Mouse (Mus musculus) layer of hippocampus, adult 2 months (tissue): ENCODE data around the gene Tmem206. TPM values are rescaled to one million over a fixed set of nuclear protein-coding genes. Genes with fewer than 3 reads are reported as not detected.

Experiments
- DNase-seq, 2 experiments: peaks; one replicate each; pipeline ENCODE4 v3.0.0; 2022; ENCODE audit warnings: low spot score in 2 of 2
- H3K27ac ChIP-seq: fragments of 200-600 bp; 2 replicates; pipeline ENCODE4 v1.8.1; 2022
- H3K4me3 ChIP-seq: fragments of 200-600 bp; 2 replicates; pipeline ENCODE4 v1.8.1; 2022; ENCODE audit warnings: mild to moderate bottlenecking
- CTCF ChIP-seq: fragments of 200-600 bp; conservative IDR thresholded peaks from 2 replicates; pipeline ENCODE4 v1.8.1; 2022; ENCODE audit warnings: antibody characterized with exemption, mild to moderate bottlenecking, moderate library complexity
- total RNA-seq, 2 experiments: library from RNA; stranded (reverse); gene quantifications; 2 replicates each; pipeline ENCODE4 v1.2.3; 2021

Gene Tmem206
- total RNA-seq, 2 experiments from 2014 or later: 8.0 to 8.7 TPM

- no peak overlapping the region for H3K27ac ChIP-seq
- no peak for TF ChIP-seq CTCF
- no peak for DNase-seq
- H3K4me3 ChIP-seq: no peak overlapping the region
Measured at GRCm38 (mm10) chr1:191348996-191349395, 23.3 kb downstream of the Tmem206 start.

GRCm38 (mm10) chr1:191349486-191350037 is 23.9 kb downstream of the Tmem206 start:
- no peak for TF ChIP-seq CTCF
- Histone ChIP-seq H3K27ac (no peak overlapping the region), H3K4me3 (no peak overlapping the region)
- no peak for DNase-seq

- H3K27ac ChIP-seq: no peak overlapping the region
- TF ChIP-seq CTCF: no peak
Measured at GRCm38 (mm10) chr1:191350355-191350754, 24.6 kb downstream of the Tmem206 start.

GRCm38 (mm10) chr1:191352786-191353488 is 27.2 kb downstream of the Tmem206 start:
- peak; percentile 80 for TF ChIP-seq CTCF
- Histone ChIP-seq H3K27ac (peak overlapping the region; percentile 68), H3K4me3 (no peak overlapping the region)
- DNase-seq: peak; percentile 48 to 58

More at GRCm38 (mm10) chr1:191350355-191350754, 24.6 kb downstream of the Tmem206 start:
- DNase-seq: no peak
- H3K4me3 ChIP-seq: no peak overlapping the region

GRCm38 (mm10) chr1:191353836-191354235 is 28.1 kb downstream of the Tmem206 start:
- Histone ChIP-seq H3K4me3 (no peak overlapping the region), H3K27ac (no peak overlapping the region)
- TF ChIP-seq CTCF: no peak
- no peak for DNase-seq

- no peak for TF ChIP-seq CTCF
- no peak overlapping the region for H3K27ac ChIP-seq
- no peak for DNase-seq
- no peak overlapping the region for H3K4me3 ChIP-seq
Measured at GRCm38 (mm10) chr1:191356936-191357335, 31.2 kb downstream of the Tmem206 start.

GRCm38 (mm10) chr1:191359478-191359877 is 33.8 kb downstream of the Tmem206 start:
- no peak for TF ChIP-seq CTCF

GRCm38 (mm10) chr1:191362412-191362811 is 36.7 kb downstream of the Tmem206 start:
- no peak for DNase-seq
- no peak for TF ChIP-seq CTCF
- H3K4me3 ChIP-seq: no peak overlapping the region
- no peak overlapping the region for H3K27ac ChIP-seq

More at GRCm38 (mm10) chr1:191359478-191359877, 33.8 kb downstream of the Tmem206 start:
- Histone ChIP-seq H3K4me3 (no peak overlapping the region), H3K27ac (no peak overlapping the region)
- no peak for DNase-seq

GRCm38 (mm10) chr1:191364477-191364876 is 38.8 kb downstream of the Tmem206 start:
- TF ChIP-seq CTCF: peak; percentile 77
- H3K27ac ChIP-seq: no peak overlapping the region
- H3K4me3 ChIP-seq: no peak overlapping the region
- no peak for DNase-seq

- no peak overlapping the region for H3K4me3 ChIP-seq
- TF ChIP-seq CTCF: no peak
- H3K27ac ChIP-seq: no peak overlapping the region
- DNase-seq: no peak
Measured at GRCm38 (mm10) chr1:191368193-191368592, 42.5 kb downstream of the Tmem206 start.

GRCm38 (mm10) chr1:191369140-191369539 is 43.4 kb downstream of the Tmem206 start:
- no peak for DNase-seq
- no peak for TF ChIP-seq CTCF

GRCm38 (mm10) chr1:191374993-191375643 is 49.4 kb downstream of the Tmem206 start:
- Histone ChIP-seq H3K4me3 (no peak overlapping the region), H3K27ac (no peak overlapping the region)
- DNase-seq: no peak
- no peak for TF ChIP-seq CTCF

More at GRCm38 (mm10) chr1:191369140-191369539, 43.4 kb downstream of the Tmem206 start:
- Histone ChIP-seq H3K4me3 (no peak overlapping the region), H3K27ac (no peak overlapping the region)

- no peak for DNase-seq
- Histone ChIP-seq H3K27ac (no peak overlapping the region), H3K4me3 (no peak overlapping the region)
- no peak for TF ChIP-seq CTCF
Measured at GRCm38 (mm10) chr1:191375644-191375998, 49.9 kb downstream of the Tmem206 start.

- Histone ChIP-seq H3K27ac (no peak overlapping the region), H3K4me3 (no peak overlapping the region)
- no peak for TF ChIP-seq CTCF
- no peak for DNase-seq
Measured at GRCm38 (mm10) chr1:191378080-191378479, 52.4 kb downstream of the Tmem206 start.
